Comparison of ENCODE assay signal across 9 mouse cellular contexts in genomic region chr2:58596774-58597342, GRCm38 (mm10). TPM values are rescaled to one million over a fixed set of nuclear protein-coding genes. Genes with fewer than 3 reads are reported as not detected.
DNase-seq lines count a peak whose midpoint lies in the region; ATAC-seq and TF ChIP-seq lines count a peak whose summit lies in the region.
"Had no signal": no experiment of that assay in that cellular context is flagged by ENCODE, and none has a peak within 500 bp of the region (broad histone marks: within the 10 kb centered on the region; RNA-seq: fewer than 3 reads in every experiment).

No protein-coding gene starts in this region.

- peak overlapping the region; percentile 41; the same call in 1 of the 2 replicates for H3K27ac ChIP-seq in brown adipose tissue, adult 24 weeks (replicated peaks; ENCODE audit: low read depth, low read length)
- 0 out of 2 replicates have a peak overlapping the region, but pooled peaks have one; percentile 39 for H3K27ac ChIP-seq in limb, embryonic 14.5 days (replicated peaks; ENCODE audit: low read depth, low read length)

- H3K27me3 ChIP-seq in limb, embryonic 14.5 days (ENCODE audit: control insufficient read depth, insufficient read depth, low read length) = no peaks in the 10 kb centered on the region

- no peaks in the 10 kb centered on the region for H3K36me3 ChIP-seq in limb, embryonic 14.5 days (ENCODE audit: control insufficient read depth, insufficient read depth, low read length)

- no peak for TF ChIP-seq POLR2A in limb, embryonic 14.5 days (IDR thresholded peaks at IDR 0.05; ENCODE audit: borderline replicate concordance, extremely low read depth, insufficient read depth, insufficient read length)

- 69% methylated on average over 17 of the region's 17 CpGs for WGBS in limb, embryonic 14.5 days

- H3K4me1 ChIP-seq in brown adipose tissue, adult 24 weeks (ENCODE audit: control insufficient read depth, insufficient read depth, insufficient read length, low read length) = peaks cover 6% of the 10 kb centered on the region; the same call in 1 of the 2 replicates
- peaks cover 10% of the 10 kb centered on the region for H3K4me1 ChIP-seq in limb, embryonic 14.5 days (ENCODE audit: control insufficient read depth, insufficient read depth, low read length)

- peak overlapping the region; percentile 22; the same call in 1 of the 2 replicates for H3K4me3 ChIP-seq in brown adipose tissue, adult 24 weeks (ENCODE audit: insufficient read depth, low read depth, low read length)
- no peak overlapping the region for H3K4me3 ChIP-seq in limb, embryonic 14.5 days (replicated peaks; ENCODE audit: low read length)

- no peak for ATAC-seq in limb, embryonic 14.5 days (ENCODE audit: low FRiP score, low read depth)

- no peaks in the 10 kb centered on the region for H3K9me3 ChIP-seq in limb, embryonic 14.5 days (ENCODE audit: control insufficient read depth, low read length)

- no peak overlapping the region for H3K9ac ChIP-seq in limb, embryonic 14.5 days (ENCODE audit: low read depth, low read length, severe bottlenecking)

- no peak overlapping the region for H3K4me2 ChIP-seq in limb, embryonic 14.5 days (replicated peaks; ENCODE audit: low read depth, low read length, severe bottlenecking)

- DNase-seq in kidney, adult 11 months = peak; percentile 7
- no peak for DNase-seq in kidney, adult 8-10 months
- DNase-seq in gastrocnemius, adult 8-10 months (ENCODE audit: low spot score in 2 of 2) = peak; percentile 7 to 49
- no peak for DNase-seq in limb, embryonic 14.5 days (ENCODE audit: low spot score)
- no peak for DNase-seq in thymus, postnatal 14 days
- DNase-seq in lung, postnatal 36 days = no peak
- DNase-seq in thymus, postnatal 25 days = no peak

RNA-seq across cellular contexts. Expression of gene Upp2, which starts 29.8 kb away (rescaled TPM):
- polyA plus RNA-seq in brown adipose tissue, adult 24 weeks (2012; ENCODE audit: insufficient read depth, insufficient read length, missing spikeins) = 17.8 and 18.8 TPM in 2 replicates
- 1 to 10 TPM; 1.5 to 2.8 (median 2.2) TPM for total RNA-seq in gastrocnemius, adult 8-10 months (2022)
- polyA plus RNA-seq in limb, embryonic 14.5 days (2012; rRNA removed) = 9.6 and 12.3 TPM in 2 replicates
- 9.3 and 12.0 TPM in 2 replicates for polyA plus RNA-seq in limb, embryonic 14.5 days (2014; fragmentation: Nextera tagmentation; extraction: Ambion mirVana)
- total RNA-seq: MEL had no signal

RNA-seq across cellular contexts. Expression of gene Acvr1, which starts 29.9 kb away (rescaled TPM):
- 5.0 and 7.7 TPM in 2 replicates for polyA plus RNA-seq in brown adipose tissue, adult 24 weeks (2012; ENCODE audit: insufficient read depth, insufficient read length, missing spikeins)
- total RNA-seq in gastrocnemius, adult 8-10 months (2022) = 10 to 100 TPM; 15.6 to 29.8 (median 19.0) TPM
- polyA plus RNA-seq in limb, embryonic 14.5 days (2012; rRNA removed) = 30.0 and 30.3 TPM in 2 replicates
- polyA plus RNA-seq in limb, embryonic 14.5 days (2014; fragmentation: Nextera tagmentation; extraction: Ambion mirVana) = 13.2 and 13.7 TPM in 2 replicates
- total RNA-seq: MEL had no signal

Comparison
In these comparisons a context has a peak if more than half of its experiments do, and no peak if none do; other contexts are left out.
1. DNase-seq: peak in kidney, adult 11 months (single experiment) and gastrocnemius, adult 8-10 months (2 of 2); none in kidney, adult 8-10 months (0 of 2), limb, embryonic 14.5 days (single experiment), thymus, postnatal 14 days (single experiment), lung, postnatal 36 days (single experiment) and thymus, postnatal 25 days (single experiment).